Mouse (Mus musculus) testis, adult 2 months (tissue): ENCODE measurements at regions not wholly inside any gene's neighbourhood (a gene's known extent, or its start where the extent isn't known, plus 50 kb on each side); places are given as distances from the start of the nearest gene placed in this dataset.

Experiments
- CTCF ChIP-seq: fragments of 200-500 bp; IDR thresholded peaks from 2 replicates; pipeline ENCODE4 v1.5.1; 2012; ENCODE audit warnings: low read depth, mild to moderate bottlenecking, inconsistent platforms, low read length, moderate library complexity; ENCODE audit not compliant: control insufficient read depth, insufficient read depth, insufficient replicate concordance
- POLR2A ChIP-seq: fragments of 200-500 bp; IDR thresholded peaks from 2 replicates; pipeline ENCODE4 v1.6.1; 2012; ENCODE audit warnings: low read depth, mild to moderate bottlenecking, inconsistent platforms, low read length, moderate library complexity; ENCODE audit not compliant: control insufficient read depth

DNA sequence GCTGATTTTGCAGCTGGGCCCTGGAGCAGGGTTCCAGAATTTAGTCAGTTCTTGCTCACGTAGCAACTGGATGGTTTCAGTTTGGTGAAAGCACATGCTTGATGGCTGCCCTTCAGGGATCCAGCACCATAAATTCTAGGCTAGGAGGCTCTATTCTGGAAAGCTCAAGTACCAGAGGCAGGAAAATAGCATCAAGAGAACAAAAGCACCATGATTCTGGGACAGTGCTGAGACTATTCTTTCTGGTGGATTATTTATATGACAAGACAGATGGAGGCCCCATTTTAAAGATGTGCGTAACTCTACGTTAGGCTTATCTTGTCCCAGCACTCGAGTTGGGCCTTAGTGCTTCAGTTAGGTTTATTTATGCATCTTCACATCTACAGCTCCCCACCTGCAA is 463.0 kb upstream of the Pdzrn3 start:
- no peak for TF ChIP-seq POLR2A
- no peak for TF ChIP-seq CTCF
